10 mouse cellular contexts compared by ENCODE assay signal in genomic region chr4:152159285-152159678, GRCm38 (mm10). TPM values are rescaled to one million over a fixed set of nuclear protein-coding genes. Genes with fewer than 3 reads are reported as not detected.
DNase-seq lines count a peak whose midpoint lies in the region; ATAC-seq and TF ChIP-seq lines count a peak whose summit lies in the region.
"Had no signal": no experiment of that assay in that cellular context is flagged by ENCODE, and none has a peak within 500 bp of the region (broad histone marks: within the 10 kb centered on the region; RNA-seq: fewer than 3 reads in every experiment).

No protein-coding gene starts in this region.

- H3K4me1 ChIP-seq in heart, embryonic 14.5 days (ENCODE audit: control insufficient read depth in 2 of 2, insufficient read depth in 2 of 2, low read length in 2 of 2) = peaks cover 2 to 11% of the 10 kb centered on the region in 2 experiments; a peak in 3 of 4 replicates
- H3K4me1 ChIP-seq in brown adipose tissue, adult 24 weeks (ENCODE audit: control insufficient read depth, insufficient read depth, insufficient read length, low read length) = peaks cover 3% of the 10 kb centered on the region; the same call in 1 of the 2 replicates
- peaks cover 34% of the 10 kb centered on the region for H3K4me1 ChIP-seq in intestine, embryonic 15.5 days (replicated peaks)
- H3K4me1 ChIP-seq in midbrain, embryonic 13.5 days (replicated peaks) = peaks cover 16% of the 10 kb centered on the region

- no peaks in the 10 kb centered on the region for H3K36me3 ChIP-seq in heart, embryonic 14.5 days (ENCODE audit: control insufficient read depth, insufficient read depth, low read length)
- no peaks in the 10 kb centered on the region for H3K36me3 ChIP-seq in intestine, embryonic 15.5 days
- no peaks in the 10 kb centered on the region for H3K36me3 ChIP-seq in midbrain, embryonic 13.5 days

- WGBS in heart, embryonic 14.5 days = 2% methylated on average over 19 of the region's 19 CpGs
- 4% methylated on average over 17 of the region's 19 CpGs for WGBS in intestine, embryonic 15.5 days
- under 1% methylated on average over 19 of the region's 19 CpGs for WGBS in midbrain, embryonic 13.5 days

- H3K4me2 ChIP-seq in heart, embryonic 14.5 days (ENCODE audit: low read length) = peak overlapping the region; percentile 63
- peak overlapping the region; percentile 59 for H3K4me2 ChIP-seq in intestine, embryonic 15.5 days (replicated peaks)
- H3K4me2 ChIP-seq in midbrain, embryonic 13.5 days (replicated peaks) = peak overlapping the region; percentile 24

- no peak for TF ChIP-seq CTCF in layer of hippocampus, adult 2 months (conservative IDR thresholded peaks at IDR 0.05)

- intact Hi-C loops in heart, postnatal 14 days (cut with DNase I) = no loop called here

- ATAC-seq in heart, embryonic 14.5 days (ENCODE audit: insufficient number of reproducible peaks, insufficient read depth, low FRiP score, low read depth) = no peak
- peak; percentile 12; the same call in 1 of the 2 replicates for ATAC-seq in intestine, embryonic 15.5 days
- no peak for ATAC-seq in midbrain, embryonic 13.5 days

- H3K27ac ChIP-seq in heart, embryonic 14.5 days (replicated peaks in 1 of 2; ENCODE audit: control insufficient read depth in 1 of 2, insufficient read depth in 1 of 2, low read depth in 2 of 2, low read length in 2 of 2) = no peak overlapping the region
- no peak overlapping the region for H3K27ac ChIP-seq in brown adipose tissue, adult 24 weeks (replicated peaks; ENCODE audit: low read depth, low read length)
- no peak overlapping the region for H3K27ac ChIP-seq in intestine, embryonic 15.5 days
- no peak overlapping the region for H3K27ac ChIP-seq in midbrain, embryonic 13.5 days
- H3K27ac ChIP-seq in layer of hippocampus, adult 2 months = no peak overlapping the region

- H3K4me3 ChIP-seq in heart, embryonic 14.5 days (ENCODE audit: control insufficient read depth in 1 of 2, insufficient read depth in 1 of 2, low read depth in 1 of 2, low read length in 2 of 2) = peak overlapping the region in 1 of 2 experiments; percentile 34; a peak in 3 of 4 replicates
- H3K4me3 ChIP-seq in brown adipose tissue, adult 24 weeks (ENCODE audit: insufficient read depth, low read depth, low read length) = peak overlapping the region; percentile 27
- H3K4me3 ChIP-seq in intestine, embryonic 15.5 days (replicated peaks) = peak overlapping the region; percentile 27
- peak overlapping the region; percentile 17; the same call in 1 of the 2 replicates for H3K4me3 ChIP-seq in midbrain, embryonic 13.5 days (replicated peaks)
- no peak overlapping the region; the same call in 1 of the 2 replicates for H3K4me3 ChIP-seq in layer of hippocampus, adult 2 months

- no peaks in the 10 kb centered on the region for H3K9me3 ChIP-seq in heart, embryonic 14.5 days (ENCODE audit: control insufficient read depth, low read length)
- H3K9me3 ChIP-seq in intestine, embryonic 15.5 days = no peaks in the 10 kb centered on the region
- H3K9me3 ChIP-seq in midbrain, embryonic 13.5 days = no peaks in the 10 kb centered on the region

- peaks cover 73% of the 10 kb centered on the region for H3K27me3 ChIP-seq in heart, embryonic 14.5 days (ENCODE audit: control insufficient read depth, insufficient read depth, low read length)
- H3K27me3 ChIP-seq in intestine, embryonic 15.5 days (replicated peaks) = peaks cover 54% of the 10 kb centered on the region
- peaks cover 88% of the 10 kb centered on the region for H3K27me3 ChIP-seq in midbrain, embryonic 13.5 days

- no peak overlapping the region for H3K9ac ChIP-seq in heart, embryonic 14.5 days (ENCODE audit: low read length)
- H3K9ac ChIP-seq in intestine, embryonic 15.5 days = no peak overlapping the region
- no peak overlapping the region; the same call in 1 of the 2 replicates for H3K9ac ChIP-seq in midbrain, embryonic 13.5 days (replicated peaks)

- DNase-seq in heart, postnatal 14 days = no peak
- DNase-seq in embryo, embryonic 10 days (ENCODE audit: low spot score) = no peak
- DNase-seq in gastrocnemius, adult 18-20 months (ENCODE audit: low spot score) = no peak
- no peak for DNase-seq in layer of hippocampus, adult 2 months (ENCODE audit: low spot score in 2 of 2)

RNA-seq across cellular contexts. Expression of gene Hes2, which starts 0.6 kb away (rescaled TPM):
- not detected in 2 replicates for polyA plus RNA-seq in heart, embryonic 14.5 days (2014; fragmentation: Nextera tagmentation; extraction: Ambion mirVana)
- not detected for total RNA-seq in heart, postnatal 14 days (2021)
- polyA plus RNA-seq in brown adipose tissue, adult 24 weeks (2012; ENCODE audit: insufficient read depth, insufficient read length, missing spikeins) = not detected in 2 replicates
- 0.30 and 0.42 TPM in 2 replicates for polyA plus RNA-seq in intestine, embryonic 15.5 days (2015; fragmentation: Nextera tagmentation; extraction: Ambion mirVana)
- polyA plus RNA-seq in midbrain, embryonic 13.5 days (2015; fragmentation: Nextera tagmentation; extraction: Ambion mirVana) = 0.26 and 0.28 TPM in 2 replicates
- total RNA-seq in gastrocnemius, adult 18-20 months (2021) = not detected
- total RNA-seq in layer of hippocampus, adult 2 months (2021) = not detected
- total RNA-seq: MEL had no signal
- polyA plus RNA-seq: limb, embryonic 11.5 days had no signal

RNA-seq across cellular contexts. Expression of gene Espn, which starts 7.1 kb away (rescaled TPM):
- polyA plus RNA-seq in heart, embryonic 14.5 days (2014; fragmentation: Nextera tagmentation; extraction: Ambion mirVana) = 0.63 and 0.76 TPM in 2 replicates
- total RNA-seq in heart, postnatal 14 days (2021) = 1 to 10 TPM; 1.4 to 2.0 TPM
- polyA plus RNA-seq in brown adipose tissue, adult 24 weeks (2012; ENCODE audit: insufficient read depth, insufficient read length, missing spikeins) = 1.0 TPM in 1 of 2 replicates, not detected in the other
- 29.2 and 30.8 TPM in 2 replicates for polyA plus RNA-seq in intestine, embryonic 15.5 days (2015; fragmentation: Nextera tagmentation; extraction: Ambion mirVana)
- polyA plus RNA-seq in midbrain, embryonic 13.5 days (2015; fragmentation: Nextera tagmentation; extraction: Ambion mirVana) = 0.07 TPM in 1 of 2 replicates, not detected in the other
- under 1 TPM; 0.36 to 0.59 TPM for total RNA-seq in gastrocnemius, adult 18-20 months (2021)
- total RNA-seq in layer of hippocampus, adult 2 months (2021) = 1 to 10 TPM; 1.2 to 1.9 TPM

RNA-seq across cellular contexts. Expression of gene Acot7, which starts 18.7 kb away (rescaled TPM):
- polyA plus RNA-seq in heart, embryonic 14.5 days (2014; fragmentation: Nextera tagmentation; extraction: Ambion mirVana) = 62.8 and 72.9 TPM in 2 replicates
- 10 to 100 TPM; 37.3 to 39.3 TPM for total RNA-seq in heart, postnatal 14 days (2021)
- 15.6 and 19.4 TPM in 2 replicates for polyA plus RNA-seq in brown adipose tissue, adult 24 weeks (2012; ENCODE audit: insufficient read depth, insufficient read length, missing spikeins)
- polyA plus RNA-seq in intestine, embryonic 15.5 days (2015; fragmentation: Nextera tagmentation; extraction: Ambion mirVana) = 57.8 and 60.0 TPM in 2 replicates
- polyA plus RNA-seq in midbrain, embryonic 13.5 days (2015; fragmentation: Nextera tagmentation; extraction: Ambion mirVana) = 206 and 218 TPM in 2 replicates
- 10 to 100 TPM; 16.2 to 18.8 TPM for total RNA-seq in gastrocnemius, adult 18-20 months (2021)
- 100 to 1,000 TPM; 306 to 335 TPM for total RNA-seq in layer of hippocampus, adult 2 months (2021)

RNA-seq across cellular contexts. Expression of gene Tnfrsf25, which starts 43.5 kb away (rescaled TPM):
- polyA plus RNA-seq in heart, embryonic 14.5 days (2014; fragmentation: Nextera tagmentation; extraction: Ambion mirVana) = 0.34 and 0.43 TPM in 2 replicates
- total RNA-seq in heart, postnatal 14 days (2021) = 1 to 10 TPM; 4.0 to 6.7 TPM
- 1.9 TPM in 1 of 2 replicates, not detected in the other for polyA plus RNA-seq in brown adipose tissue, adult 24 weeks (2012; ENCODE audit: insufficient read depth, insufficient read length, missing spikeins)
- 1.4 and 1.5 TPM in 2 replicates for polyA plus RNA-seq in intestine, embryonic 15.5 days (2015; fragmentation: Nextera tagmentation; extraction: Ambion mirVana)
- polyA plus RNA-seq in midbrain, embryonic 13.5 days (2015; fragmentation: Nextera tagmentation; extraction: Ambion mirVana) = 0.87 and 0.97 TPM in 2 replicates
- 1 to 10 TPM; 1.0 to 1.8 TPM for total RNA-seq in gastrocnemius, adult 18-20 months (2021)
- total RNA-seq in layer of hippocampus, adult 2 months (2021) = 10 to 100 TPM; 22.7 to 48.4 TPM

Comparison
In these comparisons a context has a peak if more than half of its experiments do, and no peak if none do; other contexts are left out.
1. RNA of gene Espn, which starts 7.1 kb away (polyA plus RNA-seq): 29.2 to 30.8 TPM in intestine, embryonic 15.5 days; 0.63 to 0.76 TPM in heart, embryonic 14.5 days, 1.0 TPM in brown adipose tissue, adult 24 weeks and 0.07 TPM in midbrain, embryonic 13.5 days; every median in the first group is over 10 times any median in the second.
2. Peak in every context shown above with its lines, with median percentiles within 50 percentile points of each other: H3K4me2 ChIP-seq.